Mouse (Mus musculus): ENCODE measurements around the gene Stap2. TPM values are rescaled to one million over a fixed set of nuclear protein-coding genes. Genes with fewer than 3 reads are reported as not detected.

Stap2 gene
- total RNA-seq, 2 experiments from 2014 or later: 4.7 to 8.1 TPM

DNA sequence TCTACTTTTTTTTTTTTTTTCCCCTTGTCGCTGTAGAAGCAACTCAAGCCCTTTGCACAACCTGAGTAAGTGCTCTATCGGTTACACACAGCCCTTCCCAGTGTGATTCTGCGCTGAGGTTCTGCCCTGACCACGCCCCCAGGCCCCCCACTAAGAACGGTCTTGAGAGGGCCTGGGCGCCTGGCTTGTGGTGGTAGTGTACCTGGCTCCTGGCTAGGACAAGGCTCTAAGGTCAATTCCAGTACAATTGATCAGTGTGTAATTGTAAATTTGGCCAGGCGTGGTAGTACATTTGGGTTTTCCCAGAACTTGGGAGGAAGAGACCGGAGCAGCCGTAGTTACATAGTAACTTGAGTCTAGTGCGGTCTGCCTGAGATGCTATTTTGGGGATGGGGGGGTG lies 1.6 kb upstream of the Stap2 start:
- DNase-seq: no peak

DNA sequence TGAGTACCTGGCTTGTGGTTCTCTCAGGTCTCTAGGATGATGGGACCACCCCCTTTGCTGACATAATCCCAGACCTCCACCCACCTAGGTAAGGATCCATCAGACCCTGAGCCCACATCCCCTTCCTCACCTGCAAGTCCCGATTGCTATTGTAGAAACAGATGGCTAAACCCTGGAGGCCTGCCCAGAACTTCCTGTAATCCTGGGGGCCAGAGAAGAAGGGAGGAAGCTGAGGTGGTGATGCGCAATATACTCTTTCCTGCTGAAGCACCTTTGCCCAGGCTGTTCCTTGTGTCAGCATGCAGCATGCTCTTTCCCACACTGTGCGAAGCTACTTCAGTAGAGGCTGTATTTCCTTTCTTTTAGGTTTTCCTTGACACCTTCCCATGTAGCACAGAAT lies 2.4 kb downstream of the Stap2 start:
- no peak for DNase-seq

DNA sequence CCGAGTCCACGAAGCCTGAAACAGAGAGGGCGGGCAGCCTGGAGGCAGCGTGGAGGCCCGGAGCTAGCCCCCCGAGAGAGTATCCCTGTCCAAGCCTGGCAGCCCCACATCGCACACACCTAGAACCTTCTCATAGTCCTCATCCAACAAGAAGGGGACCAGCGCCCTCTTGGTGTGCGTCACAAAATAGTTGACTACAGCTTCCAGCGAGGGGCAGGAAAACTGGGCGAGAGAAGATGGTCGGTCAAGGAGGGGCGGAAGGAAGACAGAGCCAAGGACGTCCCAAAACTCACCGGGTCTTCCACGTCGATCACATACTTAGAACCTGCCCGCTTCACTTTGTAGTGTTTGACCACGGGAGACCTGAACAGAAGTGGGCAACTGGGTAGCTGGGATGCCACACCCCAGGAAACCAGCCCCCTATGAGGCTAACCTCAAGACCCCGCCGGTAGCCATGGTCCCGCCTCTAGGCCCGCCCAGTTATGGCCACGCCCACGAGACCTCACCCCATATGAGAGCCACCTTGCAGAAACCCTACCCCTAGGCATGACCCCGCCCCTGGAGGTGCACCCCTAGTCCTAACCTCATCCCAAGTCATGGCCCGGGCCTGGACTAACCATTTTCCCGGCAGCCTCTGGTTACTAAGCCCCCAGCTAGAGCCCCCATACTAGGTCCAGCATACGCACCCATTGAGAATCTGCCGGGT lies 5.4 kb downstream of the Stap2 start:
- DNase-seq: no peak

DNA sequence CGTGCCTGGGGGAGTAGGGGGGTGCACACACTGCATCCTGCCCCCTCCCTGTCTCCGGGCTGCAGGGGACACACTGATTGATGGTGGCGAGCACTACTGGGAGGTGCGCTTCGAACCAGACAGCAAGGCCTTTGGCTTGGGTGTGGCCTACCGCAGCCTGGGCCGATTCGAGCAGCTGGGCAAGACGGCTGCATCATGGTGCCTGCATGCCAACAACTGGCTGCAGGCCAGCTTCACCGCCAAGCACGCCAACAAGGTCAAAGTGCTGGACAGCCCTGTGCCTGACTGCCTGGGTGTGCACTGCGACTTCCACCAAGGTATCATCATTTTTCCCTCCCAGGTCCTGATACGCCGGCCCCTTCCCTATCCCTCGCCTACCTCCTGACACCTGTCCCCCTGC lies 9.4 kb downstream of the Stap2 start:
- DNase-seq: peak; percentile 34

DNA sequence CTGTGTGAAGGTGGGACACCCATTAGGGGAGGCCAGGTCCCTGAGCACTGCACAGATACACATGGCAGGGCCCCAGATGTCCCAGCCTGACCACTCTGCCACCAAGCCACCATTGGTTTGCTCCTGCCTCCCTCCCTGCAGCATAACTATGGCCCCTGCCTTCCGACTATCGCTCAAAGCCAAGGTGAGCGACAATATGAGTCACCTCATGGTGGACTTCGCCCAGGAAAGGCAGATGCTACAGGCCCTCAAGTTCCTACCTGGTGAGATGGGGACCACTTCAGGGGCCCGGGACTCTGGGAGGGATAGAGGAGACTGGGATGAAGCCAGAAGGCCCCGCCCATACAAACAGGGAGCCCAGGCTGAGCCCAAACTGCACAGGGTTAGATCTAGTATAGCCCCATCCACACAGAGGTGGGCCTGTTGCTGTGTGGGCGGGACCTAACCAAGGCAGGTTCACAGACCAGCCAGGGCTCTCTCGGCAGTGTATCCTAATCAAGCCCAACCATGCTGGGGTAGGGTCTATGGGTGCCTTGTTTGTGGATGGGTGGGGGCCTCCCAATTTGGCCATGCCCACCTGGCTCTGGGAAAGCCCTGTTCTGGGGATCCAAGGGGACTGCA lies 15.0 kb downstream of the Stap2 start:
- DNase-seq: no peak

DNA sequence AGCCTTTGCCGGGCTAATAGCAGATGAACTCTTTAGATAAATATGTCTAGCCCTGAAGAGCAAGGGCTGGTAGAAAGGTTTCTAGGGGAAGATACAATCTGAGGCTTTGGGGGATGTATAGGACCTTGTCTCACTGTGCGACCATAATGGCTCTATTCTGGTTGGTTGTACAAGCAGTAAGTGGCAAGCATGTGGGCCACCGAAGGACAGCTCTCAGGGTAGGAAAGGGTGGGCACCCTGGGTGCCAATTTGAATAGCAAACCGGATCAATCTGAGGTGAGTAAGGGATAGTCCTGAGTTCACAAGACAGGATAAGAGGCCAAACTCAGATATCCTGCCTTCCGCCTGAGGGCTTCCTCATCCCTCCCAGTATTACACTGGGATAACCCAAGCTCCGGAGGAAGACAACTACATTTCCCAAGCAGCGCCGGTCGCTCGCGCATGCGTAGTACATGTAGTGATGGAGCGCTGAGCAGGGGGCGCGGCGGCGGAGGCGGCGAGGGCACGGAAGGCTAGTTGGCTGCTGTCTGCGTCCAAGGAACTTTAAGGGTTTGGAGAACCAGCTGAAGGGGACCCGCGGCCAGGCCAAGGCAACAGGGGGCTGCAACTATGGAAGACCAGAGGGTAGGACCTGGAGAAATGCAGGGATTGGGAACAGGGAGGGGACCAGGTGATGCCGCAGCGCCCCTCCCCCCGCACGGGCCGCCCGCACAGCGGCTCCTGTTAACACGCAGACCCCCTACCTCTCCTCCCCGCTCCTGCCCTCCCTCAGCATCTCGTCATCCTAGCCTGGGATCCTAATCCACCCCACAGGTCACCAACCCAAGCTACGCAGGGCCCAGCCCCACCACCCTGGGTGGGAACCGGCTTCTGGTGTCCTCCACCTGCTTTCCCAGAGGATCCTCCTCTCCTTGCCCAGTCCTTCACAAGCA lies 19.1 kb downstream of the Stap2 start, which contains the start of gene Fsd1:
Gene Fsd1 (plus strand): TSS at position 480 of the 932 bp plus-strand sequence.
- no peak for DNase-seq

DNA sequence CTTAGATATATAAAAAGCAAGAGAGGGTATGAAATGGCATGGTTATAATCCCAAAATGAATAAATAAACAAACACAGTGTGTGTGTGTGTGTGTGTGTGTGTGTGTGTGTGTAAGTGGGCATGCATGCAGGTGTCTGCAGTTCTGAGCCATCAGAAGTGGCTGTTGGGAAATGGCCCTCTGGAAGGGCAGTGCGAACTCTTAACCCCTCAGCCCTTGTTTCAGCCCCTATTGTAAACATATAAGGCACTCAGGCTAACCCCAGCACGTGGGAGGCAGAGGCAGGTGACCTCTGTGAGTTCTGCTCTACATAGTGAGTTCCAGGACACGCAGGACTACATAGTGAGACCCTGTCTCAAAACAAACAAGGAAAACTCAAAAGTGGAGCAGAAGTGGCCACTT lies 28.1 kb downstream of the Stap2 start:
- DNase-seq: no peak

DNA sequence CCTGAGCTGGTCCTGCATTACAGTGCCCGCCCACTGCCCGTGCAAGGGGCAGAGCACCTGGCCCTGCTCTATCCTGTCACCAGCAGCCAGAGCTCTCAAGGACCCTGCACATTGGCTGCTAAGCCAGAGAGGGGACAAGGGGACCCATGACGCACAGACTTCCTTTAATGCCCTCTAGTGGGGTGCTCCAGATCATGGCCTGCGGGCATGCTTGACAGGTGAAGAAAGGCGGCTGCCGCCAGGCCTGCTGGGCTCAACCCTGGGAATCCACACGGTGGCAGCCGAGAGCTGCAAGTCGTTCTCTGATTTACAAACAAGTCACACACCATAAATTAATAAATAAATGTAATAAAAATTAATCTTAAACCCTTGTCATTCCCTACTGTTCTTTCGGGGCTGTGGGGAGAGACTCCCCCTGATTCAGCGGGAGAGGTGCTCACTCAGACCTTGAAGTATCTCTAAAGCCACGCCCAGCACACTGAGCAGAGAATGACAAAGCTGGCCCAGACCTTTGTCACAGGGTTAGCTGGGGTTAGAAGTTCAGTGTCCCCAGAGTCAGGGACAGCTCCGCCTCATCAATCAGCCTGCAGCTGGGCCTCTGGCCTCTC lies 29.0 kb downstream of the Stap2 start:
- peak; percentile 82 for DNase-seq

DNA sequence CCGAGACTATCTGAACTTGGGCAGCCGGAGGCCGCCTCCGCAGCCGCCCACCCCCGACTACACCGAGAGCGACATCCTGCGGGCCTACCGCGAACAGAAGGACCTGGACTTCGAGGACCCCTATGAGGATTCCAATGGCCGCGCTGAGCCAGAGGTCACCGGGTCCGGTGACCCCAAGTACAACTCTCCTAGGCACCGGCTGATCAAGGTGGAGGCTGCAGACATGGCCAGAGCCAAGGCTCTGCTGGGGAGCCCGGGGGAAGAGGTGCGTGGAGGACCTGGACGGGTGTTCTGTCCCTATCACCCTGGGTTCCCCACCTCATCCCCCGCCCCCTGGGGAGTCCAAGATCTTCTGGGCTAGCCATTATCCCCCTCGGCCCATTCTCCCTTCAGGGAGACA lies 33.9 kb downstream of the Stap2 start:
- no peak for DNase-seq

DNA sequence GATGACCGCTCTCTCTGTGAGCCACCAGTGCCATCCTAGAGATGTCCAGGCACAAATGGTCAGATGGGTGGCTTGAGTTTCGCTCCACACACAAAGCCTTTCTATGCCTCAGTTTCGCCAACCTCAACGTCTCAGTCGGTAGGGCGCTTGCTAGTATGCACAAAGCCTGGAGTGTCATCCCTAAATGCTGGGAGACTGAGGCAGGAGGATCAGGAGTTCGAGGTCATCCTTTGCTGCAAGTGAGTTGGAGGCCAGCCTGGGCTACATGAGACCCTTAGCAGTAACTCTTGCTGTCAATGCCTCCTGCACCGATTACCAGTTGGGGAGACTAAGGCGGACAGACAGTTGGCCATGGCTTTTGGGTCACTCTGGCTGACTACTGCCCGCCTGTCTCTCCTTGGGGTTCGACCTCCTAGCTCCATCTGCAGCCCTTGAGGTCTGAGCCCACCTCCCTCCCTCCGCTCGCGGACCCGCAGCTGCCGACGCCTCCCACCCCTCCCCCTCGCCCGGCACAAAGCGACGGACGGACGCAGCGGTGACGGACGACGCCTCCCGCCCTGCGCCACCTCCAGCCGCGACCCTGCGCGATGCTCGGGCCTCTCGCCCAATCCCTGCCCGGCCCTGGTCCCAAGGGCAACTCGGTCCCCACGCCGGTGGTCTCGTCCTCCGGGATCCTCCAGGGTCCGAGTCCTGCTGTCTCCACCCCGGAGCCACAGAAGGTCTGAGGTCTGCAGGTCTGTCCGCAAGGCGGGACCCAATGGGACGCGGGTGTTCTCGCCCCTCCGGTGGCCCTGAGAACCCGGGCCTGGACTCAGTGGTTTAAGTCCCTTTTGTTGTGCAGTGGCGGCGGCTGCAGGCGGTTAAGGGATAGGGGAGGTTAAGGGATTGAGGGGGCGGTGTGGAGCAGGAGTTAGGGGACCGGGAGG lies 35.2 kb downstream of the Stap2 start, which contains the start of gene Shd:
Gene Shd (plus strand): TSS at position 502 of the 926 bp plus-strand sequence.
- DNase-seq: peak; percentile 40

DNA sequence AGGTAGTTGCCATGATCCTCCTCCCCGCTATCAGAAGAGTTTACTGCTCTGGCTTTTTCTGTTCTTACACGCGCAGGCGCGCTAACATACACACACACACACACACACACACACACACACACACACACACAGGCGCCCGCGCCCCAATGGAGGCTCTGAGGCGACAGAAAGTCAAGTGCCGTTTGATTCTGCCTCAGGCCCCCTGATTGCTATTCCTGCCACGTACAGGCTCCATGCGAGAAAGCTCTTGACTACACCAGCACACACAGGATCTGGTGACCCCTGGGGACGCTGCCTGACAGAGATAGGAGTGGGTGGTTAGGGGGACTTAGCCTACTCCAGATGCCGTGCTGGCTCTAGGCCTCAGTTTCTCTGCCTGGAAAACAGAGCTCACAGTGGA lies 35.8 kb downstream of the Stap2 start:
- no peak for DNase-seq

DNA sequence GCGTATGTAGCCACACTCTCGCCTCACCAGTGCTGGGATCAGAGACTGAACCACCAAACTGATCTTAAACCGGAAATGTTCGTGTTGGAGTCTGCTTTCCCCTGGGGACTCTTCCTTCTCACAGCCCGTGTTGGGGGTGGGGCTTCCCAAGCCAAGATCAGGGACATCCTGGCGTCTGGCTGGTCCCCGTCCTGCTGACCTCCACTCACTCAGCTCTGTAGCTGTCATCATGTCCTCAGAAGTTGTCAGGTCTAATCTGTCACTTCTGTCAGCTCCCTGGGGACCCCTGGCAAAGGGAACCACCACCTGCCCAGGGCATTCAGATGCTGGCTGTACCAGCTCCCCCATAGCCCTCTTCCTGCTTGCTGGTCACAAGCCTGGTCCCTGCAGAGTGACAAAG lies 37.2 kb downstream of the Stap2 start:
- DNase-seq: no peak

DNA sequence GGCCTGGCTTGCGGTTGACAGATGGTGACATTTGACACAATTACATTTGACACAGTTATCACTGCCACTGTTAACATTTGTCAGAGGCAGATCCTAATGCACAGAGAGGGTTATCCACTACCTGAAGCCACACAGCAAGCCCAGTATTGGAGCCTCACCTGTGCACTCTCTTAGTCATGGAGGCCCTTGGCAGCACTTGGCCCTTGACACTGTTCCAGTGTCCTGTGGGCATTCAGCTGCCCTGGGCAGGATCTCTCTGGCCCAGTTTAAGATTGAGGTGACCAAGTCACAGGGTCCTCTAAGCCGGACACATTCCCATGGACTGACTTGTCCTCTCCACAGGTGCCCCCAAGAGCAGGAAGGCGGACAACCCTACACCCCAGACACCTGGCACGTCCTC lies 38.2 kb downstream of the Stap2 start:
- no peak for DNase-seq

DNA sequence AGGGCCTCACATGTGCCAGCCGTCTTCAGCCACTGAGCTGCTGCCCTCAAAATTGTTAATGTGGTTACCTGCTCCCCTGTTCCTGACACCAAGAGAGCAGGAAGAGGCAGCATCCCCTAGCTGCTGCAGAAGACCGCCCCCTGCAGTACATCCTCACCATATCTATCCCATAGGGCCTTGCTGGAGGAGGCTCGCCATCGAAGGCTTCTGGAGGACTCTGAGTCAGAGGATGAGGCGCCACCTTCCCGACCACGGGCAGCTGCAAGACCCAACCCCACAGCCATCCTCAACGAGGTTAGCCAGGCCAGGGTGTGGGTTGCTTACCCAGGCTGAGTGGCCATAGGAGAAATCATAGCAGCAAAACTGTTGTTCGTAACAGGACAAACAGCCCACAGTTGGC lies 40.4 kb downstream of the Stap2 start:
- no peak for DNase-seq

DNA sequence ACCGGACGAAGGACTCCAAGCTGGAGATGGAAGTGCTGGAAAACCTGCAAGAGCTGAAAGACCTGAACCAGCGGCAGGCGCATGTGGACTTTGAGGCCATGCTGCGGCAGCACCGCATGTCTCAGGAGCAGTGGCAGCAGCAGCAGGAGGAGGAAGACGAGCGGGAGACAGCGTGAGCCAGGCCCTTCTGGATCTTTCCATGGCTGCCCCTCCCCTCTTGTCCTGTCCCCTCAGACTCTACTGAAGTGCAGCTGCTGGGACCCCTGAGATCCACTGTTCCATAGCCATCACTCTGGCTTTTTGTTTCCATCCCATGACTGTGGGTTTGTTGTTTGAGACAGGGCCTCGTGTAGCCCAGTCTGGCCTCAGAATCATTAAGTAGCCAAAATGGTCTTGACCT lies 40.9 kb downstream of the Stap2 start:
- no peak for DNase-seq

DNA sequence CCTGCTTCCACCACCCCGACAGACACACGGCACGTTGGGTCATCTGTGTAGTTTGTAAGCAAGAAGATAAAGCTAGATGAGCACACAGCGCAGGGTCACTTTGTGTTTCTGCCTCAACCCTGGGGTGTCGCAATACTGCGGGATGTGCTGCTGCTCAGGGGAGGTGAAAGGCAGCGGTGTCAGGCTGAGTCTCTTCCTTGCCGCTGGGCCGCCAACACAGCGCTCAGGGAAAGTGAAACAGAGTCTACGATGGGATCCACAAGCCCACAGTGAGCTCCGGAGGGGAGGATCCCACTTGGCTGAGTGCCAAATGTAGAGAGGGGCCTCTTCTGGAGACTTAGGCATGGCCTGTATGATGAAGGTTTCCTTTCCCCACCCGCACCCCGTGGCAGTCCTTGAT lies 42.2 kb downstream of the Stap2 start:
- DNase-seq: no peak

DNA sequence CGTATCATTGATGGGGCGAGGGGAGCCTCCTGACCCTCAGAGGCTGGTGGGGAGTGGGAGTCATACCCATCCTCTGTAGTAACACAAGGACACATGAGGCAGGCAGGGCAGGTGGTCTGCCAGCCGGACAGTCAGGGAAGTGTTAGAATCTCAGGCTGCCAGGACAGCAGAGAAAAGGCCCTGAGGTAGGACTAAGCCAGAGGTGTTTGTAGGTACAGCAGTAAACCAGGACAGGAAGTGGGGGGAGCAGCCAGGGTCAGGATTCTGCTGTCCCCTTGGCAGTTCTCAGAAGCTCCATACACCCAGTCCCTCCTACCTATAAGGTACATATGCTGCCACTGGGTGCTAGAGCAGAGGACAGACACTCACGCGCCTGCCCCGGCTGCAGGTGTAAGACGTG lies 43.8 kb downstream of the Stap2 start:
- DNase-seq: no peak

DNA sequence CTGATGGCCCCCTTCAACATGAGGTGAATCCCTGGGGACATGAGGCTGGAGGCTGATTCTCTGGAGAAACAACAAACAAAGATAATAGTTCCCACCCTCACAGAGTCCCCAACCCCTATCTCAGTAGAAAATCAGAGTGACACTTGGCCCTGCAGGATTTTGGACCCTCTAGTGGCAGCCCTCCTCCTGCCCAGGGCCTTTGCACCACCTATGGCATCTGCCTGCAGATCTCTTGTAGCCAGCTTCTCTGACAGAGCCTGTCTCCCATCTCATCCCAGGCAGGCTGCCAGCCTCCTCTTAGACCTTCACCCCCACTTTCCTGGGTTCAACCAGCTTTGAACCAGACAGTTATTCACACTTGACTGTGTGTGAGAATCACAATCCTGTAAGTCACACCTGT lies 44.6 kb downstream of the Stap2 start:
- no peak for DNase-seq

DNA sequence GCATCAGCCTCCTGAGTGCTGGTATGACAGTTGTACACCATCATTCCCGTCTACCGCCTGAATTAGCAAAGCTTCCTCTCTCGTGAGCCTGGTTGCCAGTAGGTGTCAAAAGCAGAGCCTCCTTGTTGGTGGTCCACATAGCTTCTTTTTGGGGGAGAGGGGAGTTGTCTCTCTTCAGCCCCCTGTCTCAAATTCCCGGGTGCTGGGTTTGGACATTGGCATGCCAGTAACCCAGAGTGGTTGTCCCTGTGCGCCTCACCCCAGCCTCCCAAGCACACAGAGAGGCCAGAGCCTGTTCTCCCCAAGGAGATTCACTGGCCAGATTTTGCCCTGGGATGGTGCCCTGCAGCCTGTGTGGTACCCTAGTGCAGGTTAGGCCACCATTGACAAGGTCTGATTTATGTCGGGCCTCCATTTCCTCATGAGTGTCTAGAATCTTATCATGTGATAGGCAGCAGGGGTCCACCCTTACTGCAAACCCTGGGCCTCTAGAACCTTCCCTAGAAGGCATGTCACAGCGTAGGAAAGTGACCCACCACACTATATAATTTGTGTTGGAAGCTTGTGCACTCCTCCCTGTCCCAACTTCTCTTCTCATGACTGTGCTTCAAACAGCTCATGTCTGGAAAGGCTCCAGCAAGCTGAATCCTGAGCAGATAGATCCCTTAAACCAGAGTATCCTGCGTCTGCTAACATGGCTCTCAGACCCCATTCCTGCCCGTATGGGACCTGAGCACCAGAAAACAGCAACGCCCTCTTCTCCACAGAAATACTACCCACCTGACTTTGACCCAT lies 45.2 kb downstream of the Stap2 start:
- no peak for DNase-seq

DNA sequence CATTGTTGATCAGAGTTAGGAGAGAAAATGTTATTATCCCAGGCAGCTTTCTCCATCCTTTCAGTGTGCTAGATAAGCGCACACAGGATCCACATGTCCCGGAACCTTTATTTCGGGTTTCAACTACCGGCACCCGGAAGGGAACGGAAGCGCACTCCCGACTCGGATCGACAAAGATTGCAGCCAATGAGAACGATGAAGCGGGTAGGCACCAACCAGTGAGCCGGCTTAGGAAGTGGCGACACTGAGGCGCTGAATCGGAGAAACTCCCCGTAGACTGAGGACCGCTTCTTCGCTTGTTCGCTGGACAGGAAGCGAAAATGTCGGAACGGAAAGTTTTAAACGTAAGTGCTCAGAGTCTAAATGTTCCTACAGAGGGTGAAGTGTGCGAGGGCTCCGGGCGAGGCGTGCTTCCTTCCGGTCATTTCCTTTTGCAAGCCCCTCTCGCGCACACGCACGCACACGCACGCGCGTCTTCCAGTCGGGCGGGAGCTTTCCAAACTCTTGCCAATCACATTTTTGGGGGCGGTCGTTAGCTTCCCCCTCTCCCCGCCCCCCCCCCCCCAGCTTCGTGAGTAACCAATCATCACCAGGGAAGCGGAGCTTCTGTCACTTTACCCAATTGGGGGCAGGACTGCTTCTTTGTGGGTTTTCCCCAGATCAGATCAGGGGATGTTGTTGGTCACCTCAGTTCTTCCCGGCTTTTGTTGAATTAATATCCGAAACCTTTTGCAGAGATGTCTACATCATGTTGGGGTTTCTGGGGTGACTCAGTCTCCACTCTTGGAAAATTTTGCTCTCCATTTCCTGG lies 46.3 kb downstream of the Stap2 start, which contains the start of gene Yju2:
Gene Yju2 (plus strand): TSS at position 182 of the 811 bp plus-strand sequence.
- peak; percentile 86 for DNase-seq

All from gastrocnemius, postnatal 10 days (tissue).